Mouse (Mus musculus) liver, embryonic 14.5 days (tissue): ENCODE data around the gene Pik3cb.

Experiments used
- CTCF ChIP-seq: IDR thresholded peaks from 2 replicates; pipeline ENCODE4 v1.5.1; 2016; ENCODE audit warnings: antibody characterized with exemption, low read depth, control low read depth
- EP300 ChIP-seq: IDR thresholded peaks from 2 replicates; pipeline ENCODE4 v1.6.1; 2016; ENCODE audit warnings: antibody characterized with exemption, low read depth

- no peak for TF ChIP-seq CTCF
- no peak for TF ChIP-seq EP300
These were observed 18.3 kb upstream of the Pik3cb start for GRCm38 (mm10) chr9:99158708-99159107.
